Mouse (Mus musculus): ENCODE data around the gene Kctd17.

GRCm38 (mm10) chr15:78405098-78405497 lies 23.3 kb upstream of the Kctd17 start:
- TF ChIP-seq CTCF (IDR thresholded peaks at IDR 0.05; ENCODE audit: low read depth, low read length) (no peak), GATA1 (IDR thresholded peaks at IDR 0.05; ENCODE audit: borderline replicate concordance, low read length) (no peak)

Data from G1E (cell line).